Mouse (Mus musculus): ENCODE data around the gene Rnf144b. TPM values are rescaled to one million over a fixed set of nuclear protein-coding genes. Genes with fewer than 3 reads are reported as not detected.

The Rnf144b gene
- total RNA-seq, 2 experiments from 2014 or later: 15.3 to 23.4 TPM

GRCm38 (mm10) chr13:47251114-47251764, 128.8 kb downstream of the Rnf144b start:
- no peak for DNase-seq
- intact Hi-C loops (cut with DNase I): no loop called here

- no peak for DNase-seq
- intact Hi-C loops (cut with DNase I): no loop called here
These were observed 131.3 kb downstream of the Rnf144b start for GRCm38 (mm10) chr13:47253711-47254110.

GRCm38 (mm10) chr13:47259297-47259696, 136.8 kb downstream of the Rnf144b start:
- no peak for DNase-seq
- intact Hi-C loops (cut with DNase I): no loop called here

- intact Hi-C loops (cut with DNase I): no loop called here
- no peak for DNase-seq
These were observed 139.5 kb downstream of the Rnf144b start for GRCm38 (mm10) chr13:47261961-47262360.

GRCm38 (mm10) chr13:47264382-47264781, 141.9 kb downstream of the Rnf144b start:
- DNase-seq: peak; percentile 82 to 84
- intact Hi-C loops (cut with DNase I): no loop called here

- intact Hi-C loops (cut with DNase I): no loop called here
- no peak for DNase-seq
These were observed 144.0 kb downstream of the Rnf144b start for GRCm38 (mm10) chr13:47266411-47266810.

GRCm38 (mm10) chr13:47268227-47268626, 145.8 kb downstream of the Rnf144b start:
- intact Hi-C loops (cut with DNase I): no loop called here
- no peak for DNase-seq

GRCm38 (mm10) chr13:47272928-47273327, 150.5 kb downstream of the Rnf144b start:
- DNase-seq: no peak

GRCm38 (mm10) chr13:47273487-47273886, 151.0 kb downstream of the Rnf144b start:
- intact Hi-C loops (cut with DNase I): no loop called here
- DNase-seq: no peak

More at GRCm38 (mm10) chr13:47272928-47273327, 150.5 kb downstream of the Rnf144b start:
- intact Hi-C loops (cut with DNase I): no loop called here

GRCm38 (mm10) chr13:47274139-47274538, 151.7 kb downstream of the Rnf144b start:
- intact Hi-C loops (cut with DNase I): no loop called here
- DNase-seq: no peak

- DNase-seq: peak; percentile 55 to 72
- intact Hi-C loops (cut with DNase I): loop anchor here (2.0 kb wide), 1 partner anchor 30 kb away; no protein-coding TSS in a partner anchor
These were observed 154.8 kb downstream of the Rnf144b start for GRCm38 (mm10) chr13:47277000-47277823.

GRCm38 (mm10) chr13:47277824-47278290, 155.4 kb downstream of the Rnf144b start:
- intact Hi-C loops (cut with DNase I): loop anchor here (2.0 kb wide), 1 partner anchor 31 kb away; no protein-coding TSS in a partner anchor
- DNase-seq: no peak

- intact Hi-C loops (cut with DNase I): loop anchor here (10.0 kb wide), 1 partner anchor 467 kb away; no protein-coding TSS in a partner anchor
- DNase-seq: no peak
These were observed 159.8 kb downstream of the Rnf144b start for GRCm38 (mm10) chr13:47282221-47282620.

- intact Hi-C loops (cut with DNase I): loop anchor here (1.0 to 10.0 kb wide), 2 partner anchors 136 to 474 kb away; no protein-coding TSS in a partner anchor
- DNase-seq: peak; percentile 74 to 88
These were observed 166.0 kb downstream of the Rnf144b start for GRCm38 (mm10) chr13:47288449-47288848.

GRCm38 (mm10) chr13:47296465-47296864, 174.0 kb downstream of the Rnf144b start:
- DNase-seq: no peak
- intact Hi-C loops (cut with DNase I): no loop called here

Other genes starting within 250 kb of the Rnf144b start
- 100 to 1,000 TPM in 1 of 2 experiments, 10 to 100 TPM in 1; 98.7 to 101 TPM for gene Kif13a, start 192.8 kb upstream of the Rnf144b start, total RNA-seq (2021)
- 1 to 10 TPM; 5.0 to 5.6 TPM for gene Nhlrc1, start 107.8 kb upstream of the Rnf144b start, total RNA-seq (2021)
- gene Kdm1b, start 79.2 kb upstream of the Rnf144b start, total RNA-seq (2021): 1 to 10 TPM; 8.3 to 9.4 TPM
- gene Tpmt, start 77.9 kb upstream of the Rnf144b start, total RNA-seq (2021): 10 to 100 TPM in 1 of 2 experiments, 1 to 10 TPM in 1; 8.1 to 10.0 TPM
- gene Dek, start 16.5 kb upstream of the Rnf144b start, total RNA-seq (2021): 10 to 100 TPM; 57.4 to 59.4 TPM